Mouse (Mus musculus): Measurements from ENCODE around the gene Ppp1r9b.

The Ppp1r9b gene

GRCm38 (mm10) chr11:94976199-94976598, 14.6 kb upstream of the Ppp1r9b start, which contains the start of gene Sgca:
TSS of gene Sgca (minus strand) at chr11:94976327.
- intact Hi-C loops (cut with DNase I), result no loop called here

GRCm38 (mm10) chr11:94978178-94978915, 12.5 kb upstream of the Ppp1r9b start:
- intact Hi-C loops (cut with DNase I), result loop anchor here (2.0 kb wide), 1 partner anchor 22 kb away; no protein-coding TSS in a partner anchor

- intact Hi-C loops (cut with DNase I), result loop anchor here (2.0 kb wide), 1 partner anchor 22 kb away; no protein-coding TSS in a partner anchor
Observed at GRCm38 (mm10) chr11:94978947-94979346, 11.9 kb upstream of the Ppp1r9b start.

- intact Hi-C loops (cut with DNase I), result loop anchor here (2.0 kb wide), 1 partner anchor 21 kb away; no protein-coding TSS in a partner anchor
Observed at GRCm38 (mm10) chr11:94979462-94980179, 11.2 kb upstream of the Ppp1r9b start.

DNA sequence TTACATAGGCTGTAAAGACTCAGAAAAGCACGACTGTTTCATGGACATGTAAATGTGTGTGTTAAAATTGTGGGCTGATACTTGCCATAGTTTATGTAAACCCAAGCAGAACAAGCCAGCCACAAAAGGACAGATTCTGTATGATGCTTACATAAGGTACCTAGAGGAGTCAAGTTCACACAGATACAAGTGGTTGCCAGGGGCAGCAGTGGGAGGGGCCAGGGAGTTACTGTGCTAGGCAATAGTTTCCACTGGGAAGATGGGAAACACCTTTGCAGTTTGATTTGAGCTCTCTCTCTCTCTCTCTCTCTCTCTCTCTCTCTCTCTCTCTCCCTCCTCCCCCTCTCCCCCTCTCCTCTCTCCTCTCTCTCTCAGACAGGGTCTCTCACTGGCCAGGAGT, 5.7 kb upstream of the Ppp1r9b start:
- intact Hi-C loops (cut with DNase I), result no loop called here

- intact Hi-C loops (cut with DNase I), result no loop called here
Observed at GRCm38 (mm10) chr11:94985822-94986221, 5.0 kb upstream of the Ppp1r9b start.

GRCm38 (mm10) chr11:94986435-94986834, 4.4 kb upstream of the Ppp1r9b start:
- intact Hi-C loops (cut with DNase I), result no loop called here

DNA sequence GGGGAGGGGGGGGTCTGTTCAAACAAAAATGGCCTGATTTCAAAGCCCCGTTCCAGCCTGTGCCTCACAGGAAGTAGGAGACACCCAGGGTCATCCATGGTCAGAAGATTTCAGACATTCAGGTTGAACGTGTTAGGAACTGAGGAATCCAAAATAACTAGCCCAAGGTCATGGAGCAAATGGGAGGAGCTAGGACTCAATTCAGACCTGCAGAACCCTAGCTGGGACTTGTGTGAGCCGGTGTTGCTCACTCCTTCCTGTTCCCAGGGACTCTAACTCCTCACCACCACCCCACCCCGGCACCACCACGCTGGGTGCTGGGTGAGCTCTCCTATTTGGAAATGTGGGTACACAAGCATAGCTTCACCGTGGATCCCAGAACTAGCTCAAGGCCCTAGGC, 3.5 kb upstream of the Ppp1r9b start:
- intact Hi-C loops (cut with DNase I), result no loop called here

DNA sequence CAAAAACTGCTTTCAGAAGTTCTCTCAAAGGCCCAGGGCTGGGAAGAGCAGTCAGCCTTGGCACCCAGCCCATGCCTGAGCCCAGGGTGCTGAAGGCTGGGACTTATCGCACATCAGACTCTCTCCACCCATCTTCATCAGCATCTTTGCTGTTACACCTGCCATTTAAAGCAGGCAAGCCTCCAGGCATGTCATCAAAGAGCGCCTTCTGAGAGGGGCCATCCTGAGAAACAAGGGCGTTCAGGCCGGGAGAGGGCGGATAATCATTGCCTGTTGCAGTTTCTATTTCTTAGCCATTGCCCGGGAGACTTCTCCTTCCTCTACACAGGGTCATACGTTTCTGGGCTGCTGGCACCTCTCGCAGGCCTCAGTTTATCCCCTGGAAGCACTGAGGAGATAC, 3.0 kb upstream of the Ppp1r9b start:
- intact Hi-C loops (cut with DNase I), result no loop called here

GRCm38 (mm10) chr11:94988780-94989561, 1.9 kb upstream of the Ppp1r9b start:
- intact Hi-C loops (cut with DNase I), result no loop called here

DNA sequence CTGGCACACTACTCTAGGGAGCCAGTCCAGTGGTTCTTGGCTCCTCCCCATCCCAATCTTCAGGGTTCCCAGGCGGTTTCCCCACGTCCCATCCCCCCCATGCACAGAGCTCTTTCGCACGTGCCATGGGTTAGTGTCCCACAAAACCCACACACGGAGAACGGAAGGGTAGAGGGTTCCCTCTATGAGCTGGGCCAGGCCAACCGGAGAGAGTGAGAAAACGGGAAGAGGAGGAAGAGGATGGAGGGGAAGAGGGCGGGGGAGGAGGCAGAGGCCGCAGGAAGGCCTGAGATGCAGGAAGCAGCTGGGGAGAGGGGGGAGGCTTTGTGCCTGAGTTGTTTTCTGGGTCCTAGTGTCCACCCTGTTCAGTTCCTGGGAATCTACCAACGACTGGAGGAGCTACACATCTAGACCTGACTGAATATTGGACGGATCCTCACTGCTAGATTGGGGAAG, 1.2 kb upstream of the Ppp1r9b start:
- intact Hi-C loops (cut with DNase I), result no loop called here

GRCm38 (mm10) chr11:94990102-94990748, 610 bp upstream of the Ppp1r9b start:
- intact Hi-C loops (cut with DNase I), result no loop called here

DNA sequence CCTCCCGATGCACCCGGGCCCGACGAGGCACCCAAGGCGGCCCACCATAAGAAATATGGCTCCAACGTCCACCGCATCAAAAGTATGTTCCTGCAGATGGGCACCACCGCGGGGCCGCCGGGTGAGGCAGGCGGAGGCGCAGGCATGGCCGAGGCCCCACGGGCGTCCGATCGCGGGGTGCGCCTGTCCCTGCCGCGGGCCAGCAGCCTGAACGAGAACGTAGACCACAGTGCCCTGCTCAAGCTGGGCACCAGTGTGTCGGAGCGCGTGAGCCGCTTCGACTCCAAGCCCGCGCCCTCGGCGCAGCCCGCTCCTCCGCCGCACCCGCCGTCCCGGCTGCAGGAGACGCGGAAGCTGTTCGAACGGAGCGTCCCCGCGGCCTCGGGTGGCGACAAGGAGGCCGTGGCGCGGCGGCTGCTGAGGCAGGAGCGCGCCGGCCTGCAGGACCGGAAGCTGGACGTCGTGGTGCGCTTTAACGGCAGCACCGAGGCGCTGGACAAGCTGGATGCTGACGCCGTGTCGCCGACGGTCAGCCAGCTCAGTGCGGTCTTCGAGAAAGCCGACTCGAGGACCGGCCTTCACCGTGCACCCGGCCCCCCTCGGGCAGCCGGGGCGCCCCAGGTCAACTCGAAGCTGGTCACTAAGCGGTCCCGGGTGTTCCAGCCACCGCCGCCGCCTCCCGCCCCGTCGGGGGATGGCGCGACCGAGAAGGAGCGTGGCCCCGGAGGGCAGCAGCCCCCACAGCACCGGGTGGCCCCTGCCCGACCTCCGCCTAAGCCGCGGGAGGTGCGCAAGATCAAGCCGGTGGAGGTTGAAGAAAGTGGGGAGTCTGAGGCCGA, 1.0 kb downstream of the Ppp1r9b start:
- intact Hi-C loops (cut with DNase I), result no loop called here

- intact Hi-C loops (cut with DNase I), result no loop called here
Observed at GRCm38 (mm10) chr11:94992480-94992753, 1.6 kb downstream of the Ppp1r9b start.

DNA sequence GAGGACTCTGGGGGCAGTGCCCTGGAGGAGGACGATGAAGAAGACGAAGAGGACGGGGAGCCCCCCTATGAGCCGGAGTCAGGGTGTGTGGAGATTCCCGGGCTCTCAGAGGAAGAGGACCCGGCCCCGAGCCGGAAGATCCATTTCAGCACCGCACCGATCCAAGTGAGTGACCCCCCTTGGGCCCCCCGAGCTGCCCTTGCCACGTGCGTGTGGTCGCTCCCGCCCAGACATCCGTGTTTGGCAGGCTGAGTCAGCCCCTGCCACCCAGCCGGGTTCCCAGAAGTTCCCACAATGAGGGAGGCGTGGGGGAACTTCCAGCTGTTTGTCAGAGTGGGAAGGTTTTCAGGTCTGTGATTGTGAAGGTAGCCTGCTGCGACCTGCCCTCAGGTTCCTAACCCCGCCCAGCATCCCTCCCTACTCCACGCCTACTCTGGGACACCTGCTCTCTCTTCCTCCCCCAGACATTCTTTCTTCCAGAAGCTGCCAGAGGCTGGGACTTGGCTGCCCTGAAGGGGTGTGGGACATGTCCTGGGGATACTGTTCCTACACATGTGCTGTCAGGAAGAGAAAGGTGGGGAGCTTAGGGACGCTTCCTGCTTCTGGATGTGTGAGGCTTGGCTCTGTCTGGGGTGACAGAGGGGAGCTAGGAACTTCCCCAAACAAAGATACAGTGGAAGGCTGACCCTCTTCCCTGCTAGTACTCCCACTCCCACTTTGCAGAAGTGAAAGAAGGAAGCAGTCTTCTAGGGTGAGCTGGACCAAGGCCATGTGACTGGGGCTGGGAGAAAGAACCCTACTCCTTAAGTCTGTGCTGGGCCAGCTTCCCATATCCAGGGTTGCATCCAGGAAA, 2.1 kb downstream of the Ppp1r9b start:
- intact Hi-C loops (cut with DNase I), result no loop called here

- intact Hi-C loops (cut with DNase I), result no loop called here
Observed at GRCm38 (mm10) chr11:94994208-94994814, 3.5 kb downstream of the Ppp1r9b start.

- intact Hi-C loops (cut with DNase I), result no loop called here
Observed at GRCm38 (mm10) chr11:94994947-94995772, 4.3 kb downstream of the Ppp1r9b start.

GRCm38 (mm10) chr11:94996101-94996500, 5.3 kb downstream of the Ppp1r9b start:
- intact Hi-C loops (cut with DNase I), result no loop called here
